Mouse (Mus musculus): ENCODE data around the gene Ccdc106.

Gene Ccdc106

DNA sequence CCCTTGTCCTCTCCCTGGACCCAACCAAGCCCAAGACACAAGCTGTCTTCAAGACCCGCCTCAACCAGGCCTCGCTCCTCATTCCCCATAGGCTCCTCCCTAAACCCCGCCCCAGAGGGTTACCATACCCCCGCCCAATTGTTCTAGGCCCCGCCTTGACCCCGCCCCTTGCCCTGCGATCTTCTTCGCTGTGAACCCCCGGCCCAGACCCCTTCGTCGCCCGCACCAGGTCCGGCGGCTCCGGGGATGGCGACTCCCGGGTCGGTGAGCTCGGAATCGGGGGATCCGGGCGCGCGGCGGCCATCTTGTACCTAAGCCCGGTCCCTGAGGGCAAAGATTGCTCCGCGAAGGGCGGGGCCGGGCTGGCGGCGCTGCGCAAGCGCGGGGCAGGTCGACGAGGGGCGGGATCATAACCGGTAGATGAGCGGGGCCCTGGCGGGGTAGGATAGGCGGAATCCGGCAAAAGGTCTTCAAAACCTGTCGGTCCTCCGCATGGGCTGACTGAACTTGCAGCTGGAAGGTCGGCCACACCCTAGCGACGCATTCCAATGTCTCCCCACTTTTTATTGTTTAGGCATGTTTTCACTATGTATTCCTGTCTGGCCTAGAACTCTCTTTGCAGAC is 17.9 kb downstream of the Ccdc106 start, which contains the start of gene Zfp784:
Gene Zfp784 (minus strand): TSS at position 338 of the 624 bp plus-strand sequence.
- in situ Hi-C loops (cut with MboI; ENCODE audit: unreplicated experiment in 2 of 2), result loop anchor here in 1 of 2 experiments (10.0 to 25.0 kb wide), 2 partner anchors 1117 to 1751 kb away; partner anchors contain the start of genes Myadm, Prkcg and Zfp787

DNA sequence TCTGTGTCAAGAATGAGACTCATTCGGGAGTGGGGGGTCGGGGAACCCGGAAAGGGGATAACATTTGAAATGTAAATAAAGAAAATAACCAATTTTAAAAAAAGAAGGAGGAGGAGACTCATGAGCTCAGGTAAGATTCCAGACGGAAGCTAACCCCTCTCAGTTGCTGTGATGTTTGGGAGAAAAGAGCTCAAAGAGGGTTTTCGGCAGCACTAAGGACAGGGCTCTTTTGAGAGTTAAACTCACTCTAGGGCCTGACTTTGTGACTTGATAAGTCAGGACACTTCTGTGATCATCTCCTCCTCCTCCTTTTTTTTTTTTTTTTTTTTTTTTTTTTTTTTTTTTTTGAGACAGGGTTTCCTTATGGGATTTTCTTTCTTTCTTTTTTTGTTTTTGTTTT is 18.6 kb downstream of the Ccdc106 start:
- in situ Hi-C loops (cut with MboI; ENCODE audit: unreplicated experiment in 2 of 2), result loop anchor here in 1 of 2 experiments (10.0 to 25.0 kb wide), 2 partner anchors 1116 to 1752 kb away; partner anchors contain the start of genes Myadm, Prkcg and Zfp787

DNA sequence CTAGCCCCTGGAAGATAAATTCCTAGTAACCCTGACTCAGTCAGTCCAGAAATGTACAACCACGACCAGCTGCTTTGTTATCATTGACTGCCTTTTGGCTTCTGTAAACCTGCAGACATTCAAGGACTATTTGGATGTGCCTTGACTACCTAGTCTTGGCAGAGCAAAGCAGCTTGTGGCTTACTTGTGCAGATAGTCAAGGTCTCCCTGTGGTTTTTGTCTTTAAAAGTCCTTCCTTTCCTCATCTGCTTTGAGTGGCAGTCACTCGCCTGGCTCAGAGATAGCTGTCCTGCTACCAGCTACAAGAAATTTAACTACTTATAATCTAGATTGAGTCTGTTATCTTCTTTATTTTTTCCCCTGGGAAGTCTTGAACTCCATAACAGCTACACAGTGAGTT is 24.6 kb downstream of the Ccdc106 start:
- in situ Hi-C loops (cut with MboI; ENCODE audit: unreplicated experiment in 2 of 2), result loop anchor here (5.0 to 25.0 kb wide), 3 partner anchors 103 to 1758 kb away; partner anchors contain the start of genes Galp (in 2 of the 2), Myadm (in 1 of the 2) and Prkcg (in 1 of the 2)

DNA sequence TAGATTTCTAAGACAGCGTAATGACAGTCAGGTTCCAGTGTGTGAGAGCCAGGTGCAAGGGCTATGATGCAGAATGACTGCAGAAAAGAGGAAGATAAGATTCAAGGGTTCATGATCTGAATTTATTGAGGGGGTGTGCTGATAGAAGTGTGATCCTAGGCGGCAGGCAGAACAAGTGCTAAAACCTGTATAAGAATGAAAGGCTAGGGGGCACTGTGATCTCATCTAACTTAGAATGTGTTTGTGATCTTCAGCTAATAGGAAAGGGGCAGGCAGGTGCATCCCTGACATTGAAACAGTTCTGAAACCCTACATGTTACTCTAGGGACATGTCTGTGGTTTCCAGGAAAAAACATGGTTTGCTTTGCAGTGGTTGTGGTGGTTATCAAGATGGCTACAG is 25.8 kb downstream of the Ccdc106 start:
- in situ Hi-C loops (cut with MboI; ENCODE audit: unreplicated experiment in 2 of 2), result loop anchor here (5.0 to 25.0 kb wide), 3 partner anchors 104 to 1759 kb away; partner anchors contain the start of genes Galp (in 2 of the 2), Myadm (in 1 of the 2) and Prkcg (in 1 of the 2)

DNA sequence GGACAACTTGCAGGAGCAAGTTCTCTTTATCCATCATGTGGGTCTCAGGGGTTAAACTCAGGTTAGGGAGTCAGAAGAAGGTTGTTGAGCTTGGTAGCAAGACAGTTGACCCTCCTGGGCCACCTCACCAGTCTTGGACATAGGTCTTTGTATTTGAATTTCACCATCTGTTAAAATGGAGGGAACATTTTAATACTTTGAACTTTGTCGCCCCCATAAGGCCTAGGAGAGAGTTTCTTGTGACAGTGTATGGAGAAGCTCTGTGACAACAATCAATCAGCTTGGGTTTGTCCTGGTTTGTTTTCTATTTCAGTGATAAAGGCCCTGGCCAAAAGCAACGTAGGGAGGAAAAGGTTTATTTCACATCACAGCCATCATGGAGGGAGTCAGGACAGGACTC is 27.0 kb downstream of the Ccdc106 start:
- in situ Hi-C loops (cut with MboI; ENCODE audit: unreplicated experiment in 2 of 2), result loop anchor here (5.0 to 25.0 kb wide), 3 partner anchors 105 to 1760 kb away; partner anchors contain the start of genes Galp (in 2 of the 2), Myadm (in 1 of the 2) and Prkcg (in 1 of the 2)

DNA sequence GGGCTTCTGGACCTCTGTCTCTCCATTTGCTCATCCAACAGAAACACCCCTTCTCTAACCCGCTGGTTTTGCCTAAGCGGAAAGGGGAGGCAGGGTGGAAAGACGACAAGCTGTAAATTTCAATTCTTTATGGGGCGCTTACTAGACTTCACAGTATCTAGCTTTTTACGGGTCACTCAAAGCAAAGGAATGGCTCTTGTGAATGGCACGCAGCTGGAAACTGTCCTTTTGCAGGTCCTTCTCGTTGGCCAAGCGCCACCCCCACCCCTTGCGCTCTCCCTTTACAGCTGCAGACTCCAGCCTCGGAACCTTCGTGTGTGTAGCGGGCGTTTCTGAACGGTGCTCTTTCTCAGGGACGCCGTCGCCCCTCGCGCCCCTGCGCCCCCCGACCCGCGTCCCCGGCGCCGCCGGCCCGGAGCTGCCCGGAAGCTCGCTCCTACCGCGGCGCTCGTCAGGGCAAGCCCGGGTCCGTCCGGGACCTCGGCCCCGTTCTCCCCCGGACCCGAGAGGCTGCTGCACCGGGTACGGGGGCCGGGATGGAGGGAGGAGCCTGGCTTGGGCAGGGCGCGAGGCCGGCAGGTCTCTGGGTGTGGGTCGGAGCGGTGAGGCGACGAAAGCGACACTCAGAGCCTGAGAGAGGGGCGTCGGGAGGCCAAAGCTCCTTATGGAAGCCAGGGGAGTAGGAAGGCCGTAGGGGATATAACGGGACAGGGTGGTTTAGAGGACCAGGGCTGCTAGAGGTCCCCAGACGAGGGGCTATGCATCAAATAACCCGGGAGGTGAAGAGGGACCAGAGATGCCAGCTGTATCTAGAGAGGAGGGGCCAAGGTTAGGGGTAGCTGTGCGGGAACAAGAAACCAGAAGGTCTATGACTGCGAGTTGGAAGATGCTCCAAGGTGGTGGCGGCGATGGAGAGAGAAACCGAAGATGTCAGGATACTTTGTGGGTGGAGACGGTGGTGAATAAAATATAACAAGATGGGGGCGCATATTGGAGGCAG is 31.1 kb downstream of the Ccdc106 start, which contains the start of gene Zfp580:
Gene Zfp580 (plus strand): TSS at position 346 of the 1,000 bp plus-strand sequence.
- in situ Hi-C loops (cut with MboI; ENCODE audit: unreplicated experiment in 2 of 2), result loop anchor here (10.0 to 25.0 kb wide), 2 partner anchors 389 to 507 kb away; partner anchors contain the start of genes Ppp6r1 (in 1 of the 2) and Syt5 (in 1 of the 2)

DNA sequence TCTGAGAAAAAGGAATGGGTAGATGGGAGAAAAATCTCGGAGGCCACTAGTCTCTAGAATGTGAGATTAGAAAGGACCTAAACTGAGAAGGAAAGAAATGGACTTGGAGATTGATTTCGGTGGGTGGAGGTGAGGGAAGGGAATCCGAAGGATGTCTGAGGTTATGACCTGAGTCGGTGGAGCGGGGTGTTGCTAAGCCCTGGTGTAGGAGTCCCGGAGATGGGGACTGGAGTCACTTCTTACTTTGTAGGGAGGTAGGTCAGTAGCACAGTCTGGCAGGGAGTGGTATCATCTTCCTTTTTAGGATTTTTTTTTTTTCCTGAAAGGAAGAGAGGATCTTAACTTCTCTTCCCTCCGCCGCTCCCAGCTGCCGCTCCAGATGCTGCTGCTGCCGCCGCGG is 32.1 kb downstream of the Ccdc106 start:
- in situ Hi-C loops (cut with MboI; ENCODE audit: unreplicated experiment in 2 of 2), result loop anchor here (10.0 to 25.0 kb wide), 2 partner anchors 390 to 508 kb away; partner anchors contain the start of genes Ppp6r1 (in 1 of the 2) and Syt5 (in 1 of the 2)

DNA sequence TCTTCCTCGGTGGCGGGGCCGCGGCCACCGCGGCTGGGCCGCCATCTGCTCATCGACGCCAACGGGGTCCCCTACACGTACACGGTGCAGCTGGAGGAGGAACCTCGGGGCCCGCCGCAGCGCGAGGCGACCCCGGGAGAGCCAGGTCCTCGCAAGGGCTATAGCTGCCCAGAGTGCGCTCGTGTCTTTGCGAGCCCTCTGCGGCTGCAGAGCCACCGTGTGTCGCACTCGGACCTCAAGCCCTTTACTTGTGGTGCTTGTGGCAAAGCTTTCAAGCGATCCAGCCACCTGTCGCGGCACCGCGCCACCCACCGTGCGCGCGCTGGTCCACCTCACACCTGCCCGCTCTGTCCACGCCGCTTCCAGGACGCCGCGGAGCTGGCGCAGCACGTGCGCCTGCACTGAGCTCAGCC is 32.6 kb downstream of the Ccdc106 start:
- in situ Hi-C loops (cut with MboI; ENCODE audit: unreplicated experiment in 2 of 2), result loop anchor here (10.0 to 25.0 kb wide), 2 partner anchors 391 to 508 kb away; partner anchors contain the start of genes Ppp6r1 (in 1 of the 2) and Syt5 (in 1 of the 2)

DNA sequence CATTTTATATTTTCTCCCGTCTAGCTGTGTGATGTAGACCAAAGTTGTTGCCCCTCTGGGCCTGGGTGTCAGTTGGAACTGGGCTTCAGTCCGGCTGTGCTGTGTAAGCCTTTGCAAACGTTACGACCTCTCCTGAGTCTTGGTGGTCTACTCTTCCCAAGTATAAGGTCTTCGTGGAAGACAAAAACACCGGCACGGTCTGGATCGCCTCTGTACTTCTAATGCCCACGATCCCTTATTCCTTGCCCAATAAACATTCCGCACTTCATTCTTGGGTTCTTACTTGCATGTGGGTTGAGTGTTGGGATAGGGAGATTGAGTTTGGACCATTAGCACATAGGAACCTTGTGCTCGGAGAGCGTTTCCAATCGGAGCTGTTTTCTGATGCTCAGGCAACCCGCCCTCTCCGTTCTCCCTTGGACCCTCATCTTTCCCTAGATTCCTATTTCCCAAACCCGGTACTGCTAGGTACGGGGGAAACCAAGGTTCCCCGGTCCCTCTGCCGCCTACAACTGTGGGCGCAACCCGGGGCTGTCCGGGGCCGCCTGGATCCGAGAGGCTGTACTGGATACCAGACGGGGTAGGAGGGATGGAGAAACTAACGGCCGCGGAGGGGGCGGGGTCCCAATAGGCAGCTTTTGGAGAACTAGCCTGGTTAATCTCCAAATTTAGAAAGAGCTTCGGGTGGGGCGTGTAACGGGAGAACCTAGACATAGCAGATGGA is 33.3 kb downstream of the Ccdc106 start:
- in situ Hi-C loops (cut with MboI; ENCODE audit: unreplicated experiment in 2 of 2), result loop anchor here (10.0 to 25.0 kb wide), 2 partner anchors 391 to 509 kb away; partner anchors contain the start of genes Ppp6r1 (in 1 of the 2) and Syt5 (in 1 of the 2)

DNA sequence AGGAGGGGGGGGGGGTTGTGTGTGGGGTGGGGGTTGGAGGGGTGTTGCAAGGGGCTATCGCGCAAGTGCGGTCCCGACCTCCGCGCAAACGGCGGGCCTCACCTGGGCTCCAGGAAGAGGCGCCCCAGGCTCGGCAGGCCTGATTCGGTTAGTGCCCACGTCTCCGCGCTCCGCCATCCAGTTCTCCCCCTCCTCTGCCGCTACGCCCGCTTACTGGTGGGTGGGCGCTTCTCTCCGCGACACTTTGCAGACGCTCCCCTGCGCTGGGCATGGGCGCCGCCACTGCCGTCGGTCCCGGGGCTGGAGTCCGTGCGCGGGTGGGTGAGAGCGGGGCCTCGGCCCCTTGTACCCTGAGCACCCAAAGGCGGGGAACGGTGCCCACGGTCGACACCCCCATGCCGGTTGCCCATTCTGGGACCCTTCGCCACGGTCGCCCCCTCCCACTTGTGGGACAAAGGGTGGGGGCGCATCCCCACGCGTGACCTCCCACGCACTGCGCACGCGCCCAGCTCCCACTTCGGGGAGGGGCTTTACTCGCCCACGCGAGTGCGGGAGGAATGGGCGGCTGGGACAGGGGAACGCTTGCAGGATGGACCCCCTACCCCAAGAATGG is 36.4 kb downstream of the Ccdc106 start:
- in situ Hi-C loops (cut with MboI; ENCODE audit: unreplicated experiment in 2 of 2), result loop anchor here (10.0 to 25.0 kb wide), 2 partner anchors 394 to 512 kb away; partner anchors contain the start of genes Ppp6r1 (in 1 of the 2) and Syt5 (in 1 of the 2)

DNA sequence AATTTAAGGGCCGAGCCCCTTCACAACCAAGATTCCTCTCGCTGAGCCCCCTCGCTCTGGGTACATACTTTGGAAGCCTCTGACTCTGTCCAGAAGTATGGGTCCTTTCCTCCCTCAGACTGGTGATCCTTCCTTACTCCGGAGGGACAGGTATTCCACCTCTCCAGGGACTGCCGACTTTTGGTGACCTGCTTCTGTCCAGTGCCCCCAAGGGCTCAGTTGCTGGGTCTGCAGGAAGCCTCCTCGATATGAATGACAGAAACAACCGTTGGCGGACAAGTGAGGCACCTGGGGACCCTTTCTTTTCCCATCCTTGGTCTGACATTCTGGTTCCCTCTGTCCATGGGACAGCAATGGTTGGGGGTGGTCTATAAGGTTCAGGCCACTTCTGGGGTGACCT is 37.0 kb downstream of the Ccdc106 start:
- in situ Hi-C loops (cut with MboI; ENCODE audit: unreplicated experiment in 2 of 2), result loop anchor here (10.0 to 25.0 kb wide), 2 partner anchors 395 to 513 kb away; partner anchors contain the start of genes Ppp6r1 (in 1 of the 2) and Syt5 (in 1 of the 2)

DNA sequence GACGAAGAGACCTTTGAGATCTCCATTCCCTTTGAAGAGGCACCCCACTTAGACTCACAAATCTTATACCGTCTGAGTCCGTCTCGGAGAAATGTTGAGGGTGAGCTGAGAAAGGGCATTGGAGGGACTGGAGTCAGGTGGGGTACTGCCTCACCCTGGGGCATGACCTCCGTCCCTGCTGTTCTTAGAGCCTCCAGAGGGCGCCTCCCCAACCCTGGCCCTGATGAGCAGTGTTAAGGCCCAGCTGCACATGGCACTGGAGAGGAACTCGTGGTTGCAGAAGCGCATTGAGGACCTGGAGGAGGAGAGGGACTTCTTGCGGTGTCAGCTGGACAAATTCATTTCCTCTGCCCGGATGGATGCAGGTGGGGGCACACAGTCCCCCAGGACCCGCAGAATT is 37.5 kb downstream of the Ccdc106 start:
- in situ Hi-C loops (cut with MboI; ENCODE audit: unreplicated experiment in 2 of 2), result loop anchor here (10.0 to 25.0 kb wide), 2 partner anchors 396 to 513 kb away; partner anchors contain the start of genes Ppp6r1 (in 1 of the 2) and Syt5 (in 1 of the 2)

DNA sequence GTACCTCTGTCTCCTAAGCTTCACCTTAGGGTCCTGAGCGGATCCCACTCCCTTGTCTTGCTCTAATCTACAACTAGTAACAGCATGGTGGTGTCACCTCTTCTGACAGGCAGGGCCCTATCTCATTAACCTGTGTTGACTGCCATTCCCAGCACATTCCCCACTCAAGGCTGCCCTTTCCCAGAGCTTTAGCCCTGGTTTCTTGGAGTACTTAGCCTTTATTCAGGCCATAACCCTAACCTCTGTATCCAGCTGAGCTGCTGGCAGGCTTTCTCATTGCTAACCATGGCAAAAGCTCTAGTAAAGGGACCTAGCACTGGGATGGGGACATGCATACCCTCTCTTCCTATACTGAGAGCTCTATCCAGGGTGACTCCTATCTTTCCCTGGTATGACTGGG is 38.3 kb downstream of the Ccdc106 start:
- in situ Hi-C loops (cut with MboI; ENCODE audit: unreplicated experiment in 2 of 2), result loop anchor here (10.0 to 25.0 kb wide), 2 partner anchors 396 to 514 kb away; partner anchors contain the start of genes Ppp6r1 (in 1 of the 2) and Syt5 (in 1 of the 2)

DNA sequence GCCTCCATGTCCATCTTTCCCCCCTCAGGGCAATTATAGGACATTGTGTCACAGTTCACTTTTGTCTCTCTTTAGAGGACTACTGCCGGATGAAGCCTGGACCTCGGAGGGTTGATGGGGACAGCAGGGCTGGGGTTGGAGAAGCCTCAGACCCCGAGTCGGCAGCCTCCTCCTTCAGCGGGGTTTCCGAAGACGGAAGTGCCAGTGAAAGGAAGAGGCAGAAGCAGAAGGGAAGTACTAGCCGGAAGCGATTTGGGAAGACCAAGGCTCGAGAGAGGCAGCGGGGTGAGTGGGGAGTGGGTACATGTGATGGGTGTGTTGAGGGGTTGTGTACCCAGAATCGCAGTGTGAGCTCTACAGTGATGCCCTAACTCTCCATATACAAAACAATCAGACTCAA is 39.1 kb downstream of the Ccdc106 start:
- in situ Hi-C loops (cut with MboI; ENCODE audit: unreplicated experiment in 2 of 2), result loop anchor here (10.0 to 25.0 kb wide), 2 partner anchors 397 to 515 kb away; partner anchors contain the start of genes Ppp6r1 (in 1 of the 2) and Syt5 (in 1 of the 2)

DNA sequence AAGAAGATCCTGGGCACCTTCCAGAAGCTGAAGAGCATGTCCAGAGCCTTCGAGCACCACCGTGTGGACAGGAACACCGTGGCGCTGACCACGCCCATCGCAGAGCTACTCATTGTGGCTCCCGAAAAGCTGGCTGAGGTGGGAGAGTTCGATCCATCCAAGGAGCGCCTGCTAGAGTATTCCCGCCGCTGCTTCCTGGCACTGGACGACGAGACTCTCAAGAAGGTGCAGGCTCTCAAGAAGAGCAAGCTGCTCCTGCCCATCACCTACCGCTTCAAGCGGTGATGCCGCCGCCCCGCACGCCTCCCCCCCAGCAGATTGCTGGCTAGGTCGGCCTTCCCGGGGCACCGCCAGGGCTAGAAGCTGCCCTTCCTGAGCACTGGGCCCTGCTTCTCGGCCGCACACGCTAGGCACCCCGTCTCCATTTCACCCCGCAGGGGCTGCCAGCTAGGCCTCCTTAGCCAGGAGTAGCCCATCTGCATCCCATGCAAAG is 39.9 kb downstream of the Ccdc106 start:
- in situ Hi-C loops (cut with MboI; ENCODE audit: unreplicated experiment in 2 of 2), result loop anchor here (10.0 to 25.0 kb wide), 2 partner anchors 398 to 1095 kb away; partner anchors contain the start of genes Ppp6r1 (in 1 of the 2) and Zfp787 (in 1 of the 2)

DNA sequence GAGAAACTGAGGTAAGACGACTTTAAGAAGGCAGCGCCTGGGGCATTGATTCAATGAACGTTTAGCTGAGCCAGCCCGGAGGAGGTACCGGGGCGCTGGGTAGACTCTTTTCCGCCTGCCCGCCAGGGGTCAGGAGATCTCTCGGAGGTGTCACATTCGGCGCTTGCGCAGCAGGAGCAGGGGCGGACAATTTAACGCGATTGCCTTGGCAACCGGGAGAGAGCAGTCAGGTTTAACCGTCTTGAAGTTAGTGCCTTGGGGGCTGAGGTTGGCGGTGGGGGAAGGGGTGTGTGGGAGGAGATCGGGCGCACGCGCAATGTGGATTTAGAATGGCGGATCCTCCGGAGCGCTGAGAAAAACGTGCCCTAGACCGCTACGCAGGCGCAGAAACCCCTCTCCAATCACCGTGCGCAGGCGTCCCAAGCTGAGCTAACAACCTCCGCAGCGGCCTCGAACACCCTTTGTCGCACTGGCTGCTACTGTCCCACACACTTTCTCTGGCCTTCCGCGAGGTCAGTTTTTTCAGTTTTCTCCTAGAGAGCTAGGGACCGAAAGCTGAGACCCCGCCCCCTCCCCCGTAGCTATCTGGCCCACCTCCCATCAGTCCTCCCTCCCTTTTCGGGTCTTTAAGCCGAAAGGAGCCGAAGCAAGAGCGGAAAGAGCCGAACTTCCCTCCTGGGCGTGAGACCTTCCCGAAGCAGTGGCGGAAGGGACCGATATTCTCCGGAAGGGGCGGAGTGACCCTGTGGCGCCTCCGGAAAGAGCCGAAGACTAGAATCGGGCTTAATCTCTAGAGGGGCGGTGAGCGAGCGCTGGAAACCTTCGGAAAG is 40.8 kb downstream of the Ccdc106 start:
- in situ Hi-C loops (cut with MboI; ENCODE audit: unreplicated experiment in 2 of 2), result loop anchor here (10.0 to 25.0 kb wide), 2 partner anchors 399 to 1094 kb away; partner anchors contain the start of genes Ppp6r1 (in 1 of the 2) and Zfp787 (in 1 of the 2)

All from v-Abl transformed pro-B cells (cell line).